Mouse (Mus musculus) ovary, postnatal 14 days (tissue): ENCODE measurements around the gene Obscn.

ENCODE experiments used
- DNase-seq: peaks from one replicate; pipeline ENCODE4 v3.0.0; 2022; ENCODE audit warnings: low spot score

The Obscn gene

DNA sequence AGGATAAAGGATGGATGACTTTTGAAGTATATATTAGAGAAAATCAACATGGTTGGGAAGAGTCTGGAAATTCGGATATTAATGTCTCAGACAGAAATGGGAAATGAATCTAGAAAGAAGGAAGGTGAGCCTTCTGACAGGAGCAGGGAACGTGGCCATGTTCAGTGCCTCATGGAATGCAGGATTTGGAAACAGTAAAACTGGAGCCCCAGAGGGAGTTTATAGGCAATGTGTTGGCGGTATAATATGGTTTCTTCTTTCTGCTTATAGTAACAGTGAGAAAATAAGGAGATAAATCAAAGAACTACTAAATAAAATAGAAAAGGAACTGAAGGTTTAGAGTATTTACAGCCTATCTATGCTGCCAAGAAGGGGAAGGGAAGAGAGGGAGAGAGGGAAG lies 78.2 kb downstream of the Obscn start:
- DNase-seq, result no peak

DNA sequence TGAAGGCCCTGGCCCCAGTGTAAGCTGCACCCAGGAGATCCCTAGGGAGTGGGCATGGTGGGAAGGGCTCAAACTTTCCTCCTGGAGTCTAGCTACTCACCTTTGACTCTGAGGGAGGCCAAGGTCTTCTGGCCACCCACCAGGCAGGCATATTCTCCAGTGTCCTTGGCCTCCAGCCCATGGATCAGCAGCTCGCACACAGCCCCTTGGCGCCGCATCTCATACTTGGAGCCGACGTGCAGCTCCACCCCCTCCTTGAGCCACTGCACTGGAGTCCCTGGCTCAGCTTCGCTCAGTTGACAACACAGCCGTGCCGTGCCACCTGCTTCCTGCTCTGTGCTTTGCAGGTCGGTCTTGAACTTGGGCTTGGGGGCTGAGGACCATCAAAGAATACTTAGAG lies 85.2 kb downstream of the Obscn start:
- peak; percentile 18 for DNase-seq

DNA sequence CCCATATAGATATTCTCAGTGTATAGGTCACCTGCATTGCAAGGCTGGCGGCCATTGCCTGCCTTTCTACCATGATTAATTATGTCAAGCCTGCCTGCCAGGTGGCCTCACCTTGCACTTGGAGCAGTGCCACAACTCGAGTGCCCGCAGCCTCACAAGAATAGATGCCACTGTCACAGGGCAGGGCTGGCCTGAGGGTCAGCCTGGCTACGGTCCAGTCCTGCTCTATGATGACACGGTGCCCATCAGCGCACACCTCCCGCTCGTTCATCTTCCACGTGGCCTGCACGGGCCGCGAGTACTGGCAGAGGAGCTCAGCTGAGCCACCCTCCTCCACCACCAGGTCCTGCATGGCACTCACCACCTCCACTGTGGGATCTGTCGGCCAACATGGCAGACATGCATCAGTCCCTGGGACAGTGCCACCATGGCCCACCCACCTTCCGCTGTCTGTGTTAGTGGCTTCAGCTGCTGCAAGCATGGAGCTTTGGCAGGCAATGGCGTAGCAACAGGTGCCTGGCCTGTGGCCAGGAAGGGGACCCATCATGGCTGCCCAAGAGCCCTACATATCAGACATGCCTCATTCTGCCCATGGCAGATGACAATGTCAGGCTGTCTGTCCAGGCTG lies 91.4 kb downstream of the Obscn start:
- peak; percentile 7 for DNase-seq

DNA sequence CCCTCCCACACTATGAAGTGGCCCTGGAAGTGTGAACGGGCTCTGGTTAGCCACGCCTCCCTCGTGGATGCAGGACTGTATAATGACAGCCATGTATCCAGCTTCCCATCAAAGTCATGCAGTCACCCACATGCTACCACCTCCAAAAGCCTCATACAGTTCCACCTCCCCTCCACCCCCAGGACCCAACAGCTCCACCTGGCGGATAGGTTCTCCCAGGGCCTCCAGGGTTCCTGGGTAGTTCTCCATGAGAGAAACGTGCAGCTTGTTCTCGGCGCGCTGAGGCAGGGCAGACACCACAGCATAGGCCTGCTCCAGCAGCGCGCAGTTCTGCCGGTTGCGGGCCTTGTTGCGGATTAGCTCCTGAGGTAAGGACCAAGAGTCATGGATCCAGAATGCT lies 107.2 kb downstream of the Obscn start:
- no peak for DNase-seq

DNA sequence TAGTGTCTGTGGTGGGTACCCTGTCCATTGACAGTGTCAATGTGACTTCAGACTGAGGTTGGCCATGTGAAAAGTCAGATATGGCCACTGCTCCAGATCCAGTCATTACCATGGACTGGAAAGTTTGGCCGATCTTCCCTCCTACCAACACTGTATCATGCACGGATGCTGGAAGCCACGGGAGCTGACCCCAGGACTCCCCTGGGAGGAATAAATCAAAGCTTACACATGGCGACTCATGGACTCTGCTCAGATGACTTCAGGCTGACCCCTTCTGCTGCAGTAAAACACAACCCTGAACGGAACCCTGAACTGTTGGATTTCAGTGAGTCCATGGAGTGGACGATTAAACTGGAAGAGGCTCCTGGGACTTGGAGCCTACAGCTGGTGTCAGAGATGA lies 109.8 kb downstream of the Obscn start:
- no peak for DNase-seq

DNA sequence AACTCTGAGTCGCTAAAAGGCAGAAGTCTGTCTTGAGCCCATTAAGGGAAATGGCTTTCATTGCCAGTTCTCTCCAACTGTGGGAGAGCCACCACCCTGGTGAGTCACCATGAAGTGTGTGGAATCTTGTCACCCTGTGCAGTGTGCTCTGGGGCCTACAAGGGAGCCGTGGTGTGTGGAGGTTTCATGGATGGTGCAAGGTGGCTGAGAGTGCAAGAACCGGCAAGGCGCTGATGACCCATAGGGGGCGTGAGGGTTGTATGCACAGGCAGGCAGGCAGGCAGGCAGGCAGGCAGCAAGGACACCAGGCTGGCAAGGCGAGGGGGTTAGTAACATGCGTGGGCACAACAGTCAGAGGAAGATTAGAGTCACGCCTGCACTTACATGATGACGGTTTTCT lies 121.2 kb downstream of the Obscn start:
- DNase-seq, result peak; percentile 15

DNA sequence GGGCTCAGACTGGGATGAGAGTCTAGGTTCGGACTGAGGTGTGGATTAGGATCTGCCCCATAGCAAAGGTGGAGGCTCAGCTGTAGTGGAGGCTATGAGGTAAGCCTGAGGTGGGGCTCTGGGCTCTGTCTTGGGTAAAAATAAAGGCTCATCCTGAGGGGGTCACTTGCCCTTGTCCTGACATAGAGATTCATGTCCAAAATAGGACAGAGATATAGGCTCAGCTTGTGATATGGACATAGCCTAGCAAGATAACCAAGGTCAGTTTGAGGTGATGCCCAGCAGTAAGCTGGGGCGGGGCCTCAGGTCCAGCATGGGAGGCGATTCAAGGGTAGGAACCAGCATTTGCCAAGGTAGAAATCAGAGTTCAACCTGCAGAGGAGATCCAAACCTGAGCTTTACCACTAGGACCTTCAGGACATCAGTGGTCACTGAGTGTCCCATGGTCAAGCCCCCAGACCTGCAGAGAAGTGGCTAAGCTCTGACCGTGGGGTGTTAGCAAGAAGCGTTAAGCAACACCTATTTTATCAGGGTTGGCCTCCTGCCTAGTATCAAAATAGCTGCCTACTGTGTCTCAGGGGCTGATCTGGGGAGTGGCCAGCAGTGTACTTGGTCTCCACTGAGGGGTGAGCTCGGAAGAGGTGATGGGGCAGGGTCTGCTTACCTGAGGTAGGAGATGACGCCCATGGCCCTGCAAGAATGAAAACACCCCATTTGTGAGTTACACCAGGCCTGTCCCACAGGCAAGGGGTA lies 133.7 kb downstream of the Obscn start:
- DNase-seq, result no peak

DNA sequence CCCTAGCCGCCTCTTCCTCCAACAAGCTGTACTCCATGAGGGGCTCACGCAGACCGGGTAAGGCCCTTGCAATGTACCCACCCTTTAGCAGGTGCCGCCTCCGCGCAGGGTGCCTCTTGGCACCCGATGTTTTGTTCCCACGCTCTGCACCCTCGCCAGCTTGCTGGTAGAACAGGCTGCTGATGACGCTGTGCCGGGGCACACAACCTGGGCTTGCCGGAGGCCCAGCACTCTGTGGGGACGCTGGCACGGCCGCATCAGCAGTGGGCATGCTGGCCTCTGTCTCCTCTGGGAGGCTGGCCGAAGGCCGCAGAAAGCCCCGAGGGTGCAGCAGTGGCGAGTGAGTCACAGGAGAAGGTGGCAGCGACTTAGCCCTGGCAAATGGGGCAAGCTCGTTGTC lies 135.6 kb downstream of the Obscn start:
- no peak for DNase-seq

DNA sequence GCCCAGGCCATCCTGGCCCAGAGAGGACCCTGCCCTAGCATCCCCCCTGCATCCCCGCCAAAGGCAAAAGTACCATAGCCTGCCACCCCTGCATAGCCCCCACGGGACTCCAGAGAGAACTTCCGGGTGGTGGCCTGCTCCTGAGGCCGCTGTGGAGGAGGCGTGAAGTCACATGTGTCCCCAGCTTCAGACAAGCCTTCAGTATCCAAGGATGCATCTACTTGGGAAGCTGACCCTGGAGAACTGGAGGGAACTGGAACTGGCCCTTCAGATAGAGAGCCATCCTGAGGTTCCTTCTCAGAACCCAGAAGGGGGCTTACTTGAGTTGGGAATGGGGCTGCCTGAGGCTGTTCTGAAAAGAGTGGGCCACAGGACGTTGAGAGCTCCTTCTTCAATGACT lies 136.4 kb downstream of the Obscn start:
- no peak for DNase-seq

DNA sequence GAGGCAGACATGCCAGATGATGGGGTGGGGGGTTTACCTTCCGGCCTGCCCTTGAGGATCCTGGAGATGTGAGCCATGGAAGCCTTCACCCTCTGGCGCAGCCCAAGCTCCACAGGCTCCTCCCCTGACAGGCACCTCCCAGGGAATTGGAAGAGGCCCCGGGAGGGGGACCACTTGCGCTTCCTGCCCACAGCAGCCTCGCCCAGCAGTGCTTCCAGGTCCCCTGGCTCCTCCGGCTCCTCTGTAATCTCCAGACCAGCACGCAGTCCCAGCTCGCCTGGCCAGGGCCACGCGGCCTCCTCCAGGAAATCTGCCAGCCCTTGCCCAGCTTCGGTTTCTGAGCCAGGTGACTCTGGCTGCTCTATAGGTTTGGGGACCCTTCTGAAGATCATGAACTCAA lies 137.0 kb downstream of the Obscn start:
- DNase-seq, result no peak

DNA sequence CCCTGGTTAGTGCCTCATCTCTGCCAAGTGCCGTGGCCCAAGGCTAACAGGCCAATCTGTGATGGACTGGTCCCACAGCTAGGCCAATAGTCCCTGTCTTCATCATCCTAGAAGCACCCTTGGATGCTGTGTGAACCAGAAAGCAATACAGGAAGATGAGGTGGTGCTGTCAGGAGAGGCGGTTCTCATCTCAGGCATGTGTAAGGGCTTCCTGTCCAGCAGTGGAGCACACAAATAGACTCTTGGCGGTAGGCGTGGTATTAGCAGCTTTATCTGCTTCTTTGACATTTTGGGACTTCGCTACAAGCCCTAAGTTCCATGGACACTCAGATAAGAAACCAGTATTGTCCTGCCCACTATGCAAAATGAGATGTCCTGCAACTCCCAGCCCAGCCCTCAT lies 138.7 kb downstream of the Obscn start:
- no peak for DNase-seq

DNA sequence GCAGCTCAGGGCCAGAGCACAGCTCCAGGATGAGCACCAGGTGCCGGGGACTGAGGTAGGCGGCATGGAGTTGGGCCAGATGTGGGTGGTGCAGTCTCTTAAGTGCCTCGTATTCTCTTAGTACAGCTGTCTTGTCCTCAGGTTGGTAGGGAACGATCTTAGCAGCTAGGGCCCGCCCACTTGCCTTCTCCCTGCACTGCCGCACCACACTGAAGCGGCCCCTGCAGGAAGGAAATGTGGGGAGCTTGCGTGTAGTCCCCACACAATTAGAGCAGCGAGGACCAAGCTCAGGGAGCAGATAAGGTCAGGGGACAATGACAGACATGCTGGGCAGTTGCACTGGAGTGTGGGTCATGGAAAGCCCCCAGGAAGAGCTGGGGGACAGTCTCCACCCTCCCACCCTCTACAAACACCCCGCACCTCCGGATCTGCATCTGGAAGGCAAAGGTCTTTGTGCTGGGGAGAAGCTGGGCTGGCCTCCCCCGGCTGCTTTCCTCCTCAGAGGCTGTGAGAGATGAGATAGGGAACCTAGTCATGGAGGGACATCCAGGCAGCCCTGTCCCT lies 140.3 kb downstream of the Obscn start:
- no peak for DNase-seq

DNA sequence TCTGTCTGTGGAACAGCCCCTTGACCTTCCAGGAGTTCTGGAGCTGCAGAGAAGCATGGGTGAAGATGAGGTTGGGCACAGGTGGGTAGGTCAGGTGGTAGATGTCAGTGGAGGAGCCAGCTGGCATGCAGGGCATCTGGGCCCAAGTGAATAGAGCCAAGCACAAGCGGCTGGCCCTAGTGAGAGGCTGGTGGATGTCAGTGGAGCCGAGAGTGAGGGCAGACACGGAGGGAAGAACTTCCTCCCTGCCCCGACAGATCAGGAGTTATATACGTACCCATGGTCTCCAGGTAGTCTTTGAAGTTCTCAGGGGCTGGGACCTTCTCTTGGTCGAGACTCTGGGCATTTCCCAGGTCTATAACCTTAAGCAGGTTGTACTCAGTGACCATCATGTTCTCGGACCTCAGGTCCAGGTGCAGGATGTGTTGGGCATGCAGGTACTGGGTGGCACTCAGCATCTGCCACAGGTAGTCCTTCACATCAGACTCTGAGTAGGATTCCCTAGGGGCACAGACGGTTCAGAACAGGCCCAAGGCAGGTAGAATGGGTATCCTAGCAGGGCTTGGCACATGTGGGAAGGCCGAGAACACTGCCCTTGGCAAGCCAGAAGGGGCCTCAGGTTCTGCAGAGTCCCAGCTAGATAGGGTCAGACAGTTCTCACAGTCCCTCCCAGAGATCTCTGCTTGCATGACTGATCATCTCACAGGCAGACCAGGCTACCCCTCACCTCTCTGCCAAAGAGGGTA lies 141.0 kb downstream of the Obscn start:
- DNase-seq, result no peak

DNA sequence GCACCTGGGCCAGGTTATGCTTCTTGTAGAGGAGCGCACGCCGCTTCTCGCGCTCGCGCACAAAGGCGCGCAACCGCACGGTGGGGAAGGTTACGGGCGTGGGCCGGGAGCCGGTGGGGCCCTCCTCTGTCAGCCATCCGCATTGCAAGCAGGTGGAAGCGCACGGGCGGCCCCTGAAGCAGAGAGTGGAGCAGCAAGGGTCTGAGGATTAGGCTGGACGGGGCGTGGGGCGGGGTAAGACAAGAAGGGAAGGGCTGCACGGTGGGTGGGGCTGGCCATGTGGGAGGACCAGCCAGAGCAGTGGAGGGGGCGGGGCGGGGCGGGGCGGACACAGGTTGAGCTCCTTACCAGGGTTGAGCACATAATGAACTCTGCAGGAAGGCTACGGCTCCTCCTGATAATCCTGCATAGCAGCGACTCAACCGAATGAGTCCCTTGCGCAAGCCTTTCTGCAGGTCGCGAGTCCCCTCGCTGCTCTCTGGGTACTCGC lies 141.8 kb downstream of the Obscn start:
- DNase-seq, result no peak

DNA sequence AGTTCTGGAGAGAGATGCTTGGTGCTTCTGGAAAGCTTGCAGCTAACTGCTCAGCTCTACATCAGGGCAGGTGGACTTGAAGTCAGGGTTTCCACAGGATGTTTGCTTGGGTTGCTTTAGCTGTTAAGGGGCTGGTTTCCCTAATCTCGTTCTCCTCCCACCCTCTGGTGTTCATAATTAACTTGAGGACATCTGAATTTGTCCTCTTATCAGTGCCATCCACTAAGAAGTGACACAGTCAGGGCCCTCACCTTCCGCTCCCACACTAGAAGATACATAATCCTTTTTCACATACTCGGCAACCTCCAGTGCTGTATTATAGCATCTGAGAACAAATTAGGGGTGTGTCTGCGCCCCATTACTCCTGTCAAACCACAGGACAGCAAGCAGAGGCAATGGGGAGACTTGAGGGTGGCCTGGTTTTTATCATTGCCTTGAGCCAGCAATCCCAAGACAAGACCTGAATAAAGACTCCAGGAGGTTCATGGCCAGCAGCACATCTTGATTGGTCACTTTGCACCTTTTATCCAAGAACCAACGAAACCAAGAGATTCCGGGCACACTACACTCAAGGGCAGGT lies 143.0 kb downstream of the Obscn start:
- no peak for DNase-seq

DNA sequence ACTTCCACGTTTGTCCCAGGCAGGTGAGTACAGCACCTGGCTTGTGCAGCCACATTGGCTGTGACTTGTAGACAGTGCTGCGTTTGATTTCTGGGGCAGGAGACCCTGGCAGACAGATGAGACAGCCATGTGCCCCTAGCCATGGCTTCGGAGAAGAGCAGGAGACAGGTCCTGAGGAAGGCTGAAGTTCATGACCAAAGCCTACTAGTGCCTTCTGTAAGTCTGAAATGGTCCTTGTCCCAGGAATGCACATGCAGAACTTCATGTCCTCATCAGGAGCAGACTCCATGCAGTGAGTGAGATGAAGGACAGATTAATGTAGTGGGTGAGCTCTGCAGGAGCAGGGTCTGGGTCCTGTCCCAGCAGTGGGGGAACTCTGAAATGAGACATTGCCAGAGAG lies 144.3 kb downstream of the Obscn start:
- no peak for DNase-seq

DNA sequence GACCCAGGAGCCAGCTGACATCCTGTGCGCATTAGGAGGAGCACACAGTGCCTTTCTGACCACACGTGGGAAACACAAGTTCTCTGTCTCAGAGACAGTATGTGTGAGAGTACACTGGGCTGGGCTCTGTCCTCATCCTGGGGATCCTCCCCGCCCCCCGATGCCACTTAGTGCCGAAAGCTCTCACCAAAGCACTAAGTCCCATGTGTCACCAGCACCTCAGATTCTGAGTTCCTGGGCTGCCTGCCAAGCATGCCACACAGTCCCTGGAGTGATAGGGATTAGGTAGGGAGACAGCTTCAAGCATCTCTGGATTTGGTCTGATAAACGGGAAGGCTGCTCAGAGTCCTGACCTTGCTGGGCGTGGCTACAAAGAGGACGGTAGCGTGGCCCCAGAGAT lies 145.4 kb downstream of the Obscn start:
- no peak for DNase-seq

DNA sequence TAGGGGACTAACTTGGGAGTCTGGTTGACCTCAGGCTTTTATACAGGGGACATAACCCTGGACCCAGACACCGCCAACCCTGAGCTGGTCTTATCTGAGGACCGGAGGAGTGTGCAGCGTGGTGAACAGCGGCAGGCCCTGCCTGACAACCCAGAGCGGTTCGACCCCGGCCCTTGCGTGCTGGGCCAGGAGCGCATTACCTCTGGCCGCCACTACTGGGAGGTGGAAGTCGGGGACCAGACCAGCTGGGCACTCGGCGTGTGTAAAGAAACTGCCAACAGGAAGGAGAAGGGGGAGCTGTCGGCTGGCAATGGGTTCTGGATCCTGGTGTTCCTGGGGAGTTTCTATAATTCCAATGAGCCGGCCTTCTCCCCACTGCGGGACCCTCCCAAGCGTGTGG lies 146.1 kb downstream of the Obscn start:
- no peak for DNase-seq

DNA sequence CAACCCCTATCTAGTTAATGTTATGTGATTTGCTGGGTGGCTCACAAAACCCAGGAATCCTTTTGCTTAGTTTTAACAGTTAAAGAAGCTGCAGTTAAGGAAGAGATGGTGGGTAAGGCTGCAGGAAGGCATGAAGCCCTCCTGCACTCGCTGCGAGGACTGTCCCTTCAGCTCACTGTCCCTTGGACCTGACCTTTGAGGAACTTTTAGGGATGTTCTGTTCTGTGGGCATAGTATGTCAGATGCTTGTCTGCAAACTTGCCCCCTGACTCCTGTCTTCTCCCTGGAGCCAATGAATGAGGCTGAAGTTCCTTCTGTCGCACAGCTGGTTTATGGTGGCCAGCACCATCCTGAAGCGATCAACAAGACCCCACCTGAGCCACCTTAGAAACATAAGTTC lies 147.0 kb downstream of the Obscn start:
- DNase-seq, result no peak

DNA sequence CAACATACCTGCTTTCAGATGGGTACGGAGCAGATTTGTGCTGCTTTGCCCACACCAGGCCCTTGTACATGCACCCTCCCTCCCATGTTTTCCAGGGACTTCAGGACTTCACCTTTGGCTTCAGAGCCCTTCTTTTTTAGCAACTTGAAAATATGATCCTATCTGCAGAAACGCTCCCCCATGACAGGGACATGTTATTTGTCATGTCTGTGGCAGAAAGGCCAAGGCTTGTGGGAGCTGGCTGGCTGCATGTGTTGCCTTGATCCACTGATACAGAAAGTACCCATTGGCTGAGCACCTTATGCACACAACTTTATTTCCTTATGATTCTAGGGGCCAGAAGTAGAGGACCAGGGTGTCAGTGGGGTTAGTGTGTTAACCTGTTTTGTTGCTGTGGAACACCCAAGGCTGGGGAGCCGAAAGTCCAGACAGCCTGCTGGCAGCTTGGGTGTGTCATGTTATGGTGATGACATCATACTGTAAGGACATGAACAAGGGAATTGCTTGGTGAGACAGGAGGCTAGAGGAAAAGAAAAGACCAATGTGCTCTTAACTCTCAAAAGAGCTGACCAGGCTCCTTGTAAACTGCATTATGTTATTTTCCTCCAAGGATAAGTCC lies 150.8 kb downstream of the Obscn start:
- no peak for DNase-seq

DNA sequence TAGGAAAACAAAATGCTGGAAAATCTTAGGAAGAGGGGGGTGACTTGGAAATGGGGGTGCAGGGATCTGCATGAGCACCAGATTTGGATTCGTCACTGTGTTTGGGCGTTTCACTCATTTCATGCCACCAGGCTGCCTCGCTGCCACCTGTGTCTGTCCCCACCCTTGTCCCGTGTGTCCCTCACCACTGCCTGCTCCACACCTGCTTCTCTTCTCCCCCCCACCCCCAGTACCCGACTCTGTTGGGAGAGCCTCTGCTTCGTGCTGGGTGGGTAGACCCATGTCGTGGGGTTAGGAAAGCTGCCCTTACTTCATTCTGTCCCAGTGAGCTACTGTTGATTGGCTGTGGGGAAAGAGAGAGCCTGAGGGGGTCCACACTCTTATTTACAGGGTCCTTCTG lies 151.5 kb downstream of the Obscn start:
- DNase-seq, result no peak

DNA sequence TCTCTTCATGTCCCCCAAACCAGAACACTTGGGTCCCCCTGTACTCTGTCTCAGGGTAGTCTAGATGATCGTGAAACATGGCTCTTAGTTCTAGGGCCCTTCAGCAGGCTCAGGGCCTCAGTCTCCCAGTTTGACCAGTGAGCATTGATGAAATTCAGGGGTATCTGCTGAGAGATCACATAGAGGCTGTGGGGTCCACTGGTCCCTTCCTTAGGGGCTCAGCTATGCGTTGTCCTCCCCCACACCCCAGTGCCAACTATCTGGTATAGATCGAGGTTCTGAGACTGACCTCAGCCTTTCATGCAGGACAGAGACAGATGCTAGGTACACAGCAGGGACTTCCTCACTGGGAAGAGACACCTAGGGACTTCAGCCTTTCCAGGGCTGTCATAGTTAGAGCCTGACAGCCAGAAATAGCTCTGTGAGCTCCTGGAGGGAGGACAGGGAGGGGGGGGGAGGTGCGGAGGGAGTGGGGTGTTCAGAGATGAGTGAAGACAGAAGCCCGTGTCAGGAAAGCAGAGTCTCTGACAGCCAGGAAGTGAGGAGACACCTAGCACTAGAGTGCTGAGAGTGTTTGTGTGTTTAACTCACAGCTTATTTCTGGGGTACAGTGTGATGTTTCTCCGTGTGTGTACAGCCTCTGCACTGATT lies 152.4 kb downstream of the Obscn start:
- DNase-seq, result no peak
